In the genomic region with DNA sequence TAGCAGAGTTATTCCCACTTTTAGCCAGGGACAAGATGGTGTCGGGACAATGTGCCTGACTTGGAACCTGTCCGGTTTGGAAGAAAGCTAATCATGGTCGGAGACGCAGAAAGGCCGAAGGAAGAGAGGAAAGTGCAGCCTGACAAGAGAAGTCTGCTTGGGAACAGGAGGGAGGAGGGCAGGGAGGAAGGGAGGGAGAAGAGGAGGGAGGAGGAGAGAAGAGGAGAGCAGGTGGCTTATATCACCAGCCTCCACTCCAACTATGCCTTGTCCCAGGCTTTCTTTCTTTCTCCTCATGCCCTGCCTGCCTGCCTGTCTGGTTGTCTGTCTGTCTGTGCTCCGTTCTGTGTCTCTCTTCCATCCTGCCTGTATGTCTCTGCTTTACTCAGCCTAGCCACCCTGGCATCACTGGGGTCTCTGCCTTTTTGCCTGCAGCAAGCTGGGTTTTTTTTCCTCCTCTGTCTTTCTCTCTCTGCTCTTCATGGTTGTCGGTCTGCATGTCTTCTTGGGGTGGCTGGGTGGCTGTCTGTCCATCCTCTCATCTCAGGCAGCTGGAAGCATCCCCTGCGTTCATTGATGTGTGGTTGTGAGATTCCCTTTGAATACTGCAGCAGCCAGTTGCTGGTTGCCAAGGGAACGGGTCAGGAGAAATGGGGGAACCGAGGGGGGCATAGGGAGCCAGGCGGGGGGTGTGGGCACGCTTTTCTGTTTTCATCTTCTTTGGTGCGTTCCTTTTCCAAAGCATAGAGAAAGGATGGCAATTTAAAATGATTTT, we compare ENCODE assay signal across 11 mouse cellular contexts.
DNase-seq lines count a peak whose midpoint lies in the region; ATAC-seq and TF ChIP-seq lines count a peak whose summit lies in the region.
"Had no signal": no experiment of that assay in that cellular context is flagged by ENCODE, and none has a peak within 500 bp of the region (broad histone marks: within the 10 kb centered on the region; RNA-seq: fewer than 3 reads in every experiment).

No protein-coding gene starts in this region.

- H3K4me1 ChIP-seq in forebrain, embryonic 12.5 days: peaks cover 24% of the 10 kb centered on the region
- no peaks in the 10 kb centered on the region for H3K4me1 ChIP-seq in lung, embryonic 14.5 days (ENCODE audit: insufficient read depth)
- H3K4me1 ChIP-seq in neural tube, embryonic 13.5 days (replicated peaks): peaks cover 23% of the 10 kb centered on the region
- no peaks in the 10 kb centered on the region for H3K4me1 ChIP-seq in kidney, embryonic 14.5 days (ENCODE audit: control insufficient read depth, insufficient read depth, low read length)
- H3K4me1 ChIP-seq: embryonic facial prominence, embryonic 15.5 days had no signal

- no peaks in the 10 kb centered on the region for H3K36me3 ChIP-seq in forebrain, embryonic 12.5 days (replicated peaks)
- H3K36me3 ChIP-seq in lung, embryonic 14.5 days (ENCODE audit: insufficient read depth): no peaks in the 10 kb centered on the region
- no peaks in the 10 kb centered on the region for H3K36me3 ChIP-seq in neural tube, embryonic 13.5 days
- H3K36me3 ChIP-seq in kidney, embryonic 14.5 days (ENCODE audit: control insufficient read depth, insufficient read depth, low read length): no peaks in the 10 kb centered on the region
- H3K36me3 ChIP-seq: embryonic facial prominence, embryonic 15.5 days had no signal

- no peak overlapping the region for H3K9ac ChIP-seq in forebrain, embryonic 12.5 days
- no peak overlapping the region for H3K9ac ChIP-seq in lung, embryonic 14.5 days
- peak overlapping the region; percentile 57 for H3K9ac ChIP-seq in neural tube, embryonic 13.5 days
- no peak overlapping the region for H3K9ac ChIP-seq in kidney, embryonic 14.5 days (ENCODE audit: low read depth, low read length)
- H3K9ac ChIP-seq: embryonic facial prominence, embryonic 15.5 days; liver, postnatal 0 days had no signal

- TF ChIP-seq CTCF in left cerebral cortex, adult 2 months (IDR thresholded peaks at IDR 0.05): no peak
- no peak for TF ChIP-seq CTCF in lung, embryonic 14.5 days (IDR thresholded peaks at IDR 0.05; ENCODE audit: low read depth)

- intact Hi-C loops in left cerebral cortex, adult 2 months (cut with DNase I): loop anchor here (2.0 kb wide), 1 partner anchor 100 kb away; no protein-coding TSS in a partner anchor

- peak overlapping the region; percentile 57; the same call in 1 of the 2 replicates for H3K27ac ChIP-seq in left cerebral cortex, adult 2 months
- H3K27ac ChIP-seq in forebrain, embryonic 12.5 days: peak overlapping the region; percentile 81
- no peak overlapping the region for H3K27ac ChIP-seq in lung, embryonic 14.5 days (ENCODE audit: low read depth)
- H3K27ac ChIP-seq in neural tube, embryonic 13.5 days (replicated peaks): peak overlapping the region; percentile 72
- H3K27ac ChIP-seq in kidney, embryonic 14.5 days (ENCODE audit: low read depth, low read length): no peak overlapping the region
- H3K27ac ChIP-seq: embryonic facial prominence, embryonic 15.5 days had no signal

- H3K4me2 ChIP-seq in forebrain, embryonic 12.5 days: peak overlapping the region; percentile 15
- no peak overlapping the region for H3K4me2 ChIP-seq in lung, embryonic 14.5 days
- H3K4me2 ChIP-seq in neural tube, embryonic 13.5 days: peak overlapping the region; percentile 42
- H3K4me2 ChIP-seq in kidney, embryonic 14.5 days (replicated peaks; ENCODE audit: low read depth, low read length): no peak overlapping the region
- H3K4me2 ChIP-seq: embryonic facial prominence, embryonic 15.5 days; heart, embryonic 11.5 days had no signal

- peaks cover 73% of the 10 kb centered on the region for H3K27me3 ChIP-seq in forebrain, embryonic 12.5 days
- no peaks in the 10 kb centered on the region; the same call in 1 of the 2 replicates for H3K27me3 ChIP-seq in lung, embryonic 14.5 days (ENCODE audit: insufficient read depth, low read length)
- H3K27me3 ChIP-seq in neural tube, embryonic 13.5 days: peaks cover 76% of the 10 kb centered on the region
- H3K27me3 ChIP-seq in kidney, embryonic 14.5 days (ENCODE audit: control insufficient read depth, insufficient read depth, low read length): no peaks in the 10 kb centered on the region

- DNase-seq in left cerebral cortex, adult 2 months (ENCODE audit: extremely low spot score in 1 of 2, low spot score in 2 of 2): no peak
- DNase-seq in left cerebral cortex, adult 9 months (ENCODE audit: low spot score in 2 of 2): no peak
- peak; percentile 67 for DNase-seq in lung, embryonic 14.5 days
- DNase-seq in thymus, postnatal 0 days (ENCODE audit: low spot score): no peak
- no peak for DNase-seq in MN1 (ENCODE audit: low spot score)
- DNase-seq: liver, postnatal 0 days had no signal

- ATAC-seq in forebrain, embryonic 12.5 days (ENCODE audit: low FRiP score): peak; percentile 76
- ATAC-seq in lung, embryonic 14.5 days (ENCODE audit: insufficient read depth): peak; percentile 72
- ATAC-seq in neural tube, embryonic 13.5 days (ENCODE audit: low read depth): peak; percentile 78; the same call in 1 of the 2 replicates
- ATAC-seq in kidney, embryonic 14.5 days (ENCODE audit: low FRiP score, low TSS enrichment): no peak
- ATAC-seq: liver, postnatal 0 days had no signal

- no peaks in the 10 kb centered on the region for H3K9me3 ChIP-seq in forebrain, embryonic 12.5 days
- no peaks in the 10 kb centered on the region for H3K9me3 ChIP-seq in lung, embryonic 14.5 days (ENCODE audit: low read depth, low read length)
- H3K9me3 ChIP-seq in neural tube, embryonic 13.5 days: no peaks in the 10 kb centered on the region
- H3K9me3 ChIP-seq in kidney, embryonic 14.5 days (ENCODE audit: control insufficient read depth, low read length): no peaks in the 10 kb centered on the region
- H3K9me3 ChIP-seq: embryonic facial prominence, embryonic 15.5 days had no signal

- WGBS in forebrain, embryonic 12.5 days: 36% methylated on average over 13 of the region's 13 CpGs
- 44% methylated on average over 13 of the region's 13 CpGs for WGBS in lung, embryonic 14.5 days
- WGBS in neural tube, embryonic 13.5 days: 41% methylated on average over 13 of the region's 13 CpGs
- WGBS in kidney, embryonic 14.5 days: 53% methylated on average over 13 of the region's 13 CpGs

- H3K4me3 ChIP-seq in left cerebral cortex, adult 2 months: no peak overlapping the region
- no peak overlapping the region for H3K4me3 ChIP-seq in forebrain, embryonic 12.5 days (replicated peaks)
- H3K4me3 ChIP-seq in lung, embryonic 14.5 days (ENCODE audit: low read depth, low read length): no peak overlapping the region
- no peak overlapping the region for H3K4me3 ChIP-seq in neural tube, embryonic 13.5 days
- H3K4me3 ChIP-seq in kidney, embryonic 14.5 days (ENCODE audit: low read length): no peak overlapping the region
- H3K4me3 ChIP-seq: embryonic facial prominence, embryonic 15.5 days had no signal

Comparison
In these comparisons a context has a peak if more than half of its experiments do, and no peak if none do; other contexts are left out.
1. H3K27ac ChIP-seq: peak in left cerebral cortex, adult 2 months (single experiment), forebrain, embryonic 12.5 days (single experiment) and neural tube, embryonic 13.5 days (single experiment); none in lung, embryonic 14.5 days (single experiment) and kidney, embryonic 14.5 days (single experiment).
2. H3K4me2 ChIP-seq: peak in forebrain, embryonic 12.5 days (single experiment) and neural tube, embryonic 13.5 days (single experiment); none in lung, embryonic 14.5 days (single experiment) and kidney, embryonic 14.5 days (single experiment).